ENCODE assay signal across 10 mouse cellular contexts in the genomic region with DNA sequence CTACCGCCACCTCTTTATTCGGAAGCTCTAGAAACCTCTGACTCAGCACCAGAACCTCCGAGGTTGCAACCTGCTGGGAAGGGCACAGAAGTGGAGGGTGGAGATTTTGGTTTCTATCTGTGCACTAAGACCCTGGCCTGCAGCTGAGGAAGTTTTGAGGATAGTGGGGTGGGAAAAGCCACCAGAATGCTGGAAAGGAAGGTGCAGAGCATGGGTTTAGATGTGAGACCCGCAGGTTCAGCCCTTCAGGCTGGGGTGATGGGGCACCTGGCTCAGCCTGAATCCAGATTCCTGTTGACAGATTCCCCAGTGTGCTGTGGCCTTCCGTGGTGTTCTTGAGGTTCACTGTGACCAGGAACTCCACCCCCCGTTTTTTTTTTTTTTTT. TPM values are rescaled to one million over a fixed set of nuclear protein-coding genes. Genes with fewer than 3 reads are reported as not detected.
A peak's percentile ranks its signal among the peaks of the same experiment; 100 is the strongest.
DNase-seq lines count a peak whose midpoint lies in the region; ATAC-seq and TF ChIP-seq lines count a peak whose summit lies in the region.
"Had no signal": no experiment of that assay in that cellular context is flagged by ENCODE, and none has a peak within 500 bp of the region (broad histone marks: within the 10 kb centered on the region; RNA-seq: fewer than 3 reads in every experiment).

No protein-coding gene starts in this region.

- WGBS in heart, embryonic 16.5 days = 8% methylated on average over 6 of the region's 6 CpGs
- WGBS in heart, adult 2 months = 12% methylated on average over 6 of the region's 6 CpGs
- WGBS in embryonic facial prominence, embryonic 12.5 days = 2% methylated on average over 6 of the region's 6 CpGs
- WGBS in hindbrain, embryonic 15.5 days = 2% methylated on average over 6 of the region's 6 CpGs
- under 1% methylated on average over 6 of the region's 6 CpGs for WGBS in midbrain, embryonic 15.5 days

- peaks cover 33% of the 10 kb centered on the region for H3K27me3 ChIP-seq in heart, embryonic 16.5 days (ENCODE audit: control insufficient read depth, insufficient read depth, low read length)
- peaks cover 14% of the 10 kb centered on the region for H3K27me3 ChIP-seq in heart, adult 2 months (ENCODE audit: control insufficient read depth, insufficient read depth, low read length)
- H3K27me3 ChIP-seq in embryonic facial prominence, embryonic 12.5 days = peaks cover 46% of the 10 kb centered on the region
- peaks cover 15% of the 10 kb centered on the region for H3K27me3 ChIP-seq in hindbrain, embryonic 15.5 days
- no peaks in the 10 kb centered on the region for H3K27me3 ChIP-seq in midbrain, embryonic 15.5 days (replicated peaks)

- peaks cover 9% of the 10 kb centered on the region for H3K4me1 ChIP-seq in heart, embryonic 16.5 days (ENCODE audit: control insufficient read depth, insufficient read depth, low read length)
- H3K4me1 ChIP-seq in heart, adult 2 months (ENCODE audit: control insufficient read depth, insufficient read depth, low read length) = peaks cover 4% of the 10 kb centered on the region
- H3K4me1 ChIP-seq in embryonic facial prominence, embryonic 12.5 days = peaks cover 15% of the 10 kb centered on the region; the same call in 1 of the 2 replicates
- peaks cover 44% of the 10 kb centered on the region for H3K4me1 ChIP-seq in hindbrain, embryonic 15.5 days (replicated peaks)
- H3K4me1 ChIP-seq in midbrain, embryonic 15.5 days = peaks cover 50% of the 10 kb centered on the region

- H3K79me2 ChIP-seq in heart, adult 2 months (replicated peaks; ENCODE audit: control insufficient read depth, insufficient read depth, low read length) = no peaks in the 10 kb centered on the region

- peaks cover 11% of the 10 kb centered on the region for H3K9me3 ChIP-seq in heart, embryonic 16.5 days (replicated peaks; ENCODE audit: control insufficient read depth, low read length)
- H3K9me3 ChIP-seq in embryonic facial prominence, embryonic 12.5 days = peaks cover 11% of the 10 kb centered on the region; the same call in 1 of the 2 replicates
- H3K9me3 ChIP-seq in hindbrain, embryonic 15.5 days = no peaks in the 10 kb centered on the region
- no peaks in the 10 kb centered on the region for H3K9me3 ChIP-seq in midbrain, embryonic 15.5 days

- no peak overlapping the region for H3K9ac ChIP-seq in heart, embryonic 16.5 days (ENCODE audit: low read length)
- no peak overlapping the region for H3K9ac ChIP-seq in heart, adult 2 months (ENCODE audit: low read depth, low read length)
- peak overlapping the region; percentile 50 for H3K9ac ChIP-seq in embryonic facial prominence, embryonic 12.5 days
- peak overlapping the region; percentile 54; the same call in 1 of the 2 replicates for H3K9ac ChIP-seq in hindbrain, embryonic 15.5 days
- peak overlapping the region; percentile 58 for H3K9ac ChIP-seq in midbrain, embryonic 15.5 days

- intact Hi-C loops in heart, adult 2 months (cut with DNase I) = loop anchor here (10.0 kb wide), 2 partner anchors 210 to 260 kb away; partner anchors contain the start of gene L3mbtl1

- DNase-seq in heart, adult 2 months = no peak
- no peak for DNase-seq in thymus, postnatal 36 days
- no peak for DNase-seq in left cerebral cortex, adult 9 months (ENCODE audit: low spot score in 2 of 2)
- no peak for DNase-seq in right cerebral cortex, postnatal 14 days

- H3K4me3 ChIP-seq in heart, embryonic 16.5 days (ENCODE audit: low read length) = peak overlapping the region; percentile 70
- no peak overlapping the region for H3K4me3 ChIP-seq in heart, adult 2 months
- peak overlapping the region; percentile 53 for H3K4me3 ChIP-seq in embryonic facial prominence, embryonic 12.5 days
- peak overlapping the region; percentile 56 for H3K4me3 ChIP-seq in hindbrain, embryonic 15.5 days
- H3K4me3 ChIP-seq in midbrain, embryonic 15.5 days = peak overlapping the region; percentile 55
- H3K4me3 ChIP-seq: myocyte had no signal

- no peaks in the 10 kb centered on the region for H3K36me3 ChIP-seq in heart, embryonic 16.5 days (ENCODE audit: control insufficient read depth, insufficient read depth)
- no peaks in the 10 kb centered on the region for H3K36me3 ChIP-seq in heart, adult 2 months (ENCODE audit: control insufficient read depth, insufficient read depth, low read length)
- H3K36me3 ChIP-seq in embryonic facial prominence, embryonic 12.5 days = no peaks in the 10 kb centered on the region
- no peaks in the 10 kb centered on the region for H3K36me3 ChIP-seq in hindbrain, embryonic 15.5 days
- no peaks in the 10 kb centered on the region for H3K36me3 ChIP-seq in midbrain, embryonic 15.5 days (replicated peaks)

- peak overlapping the region; percentile 99 for H3K4me2 ChIP-seq in heart, embryonic 16.5 days (ENCODE audit: low read depth, low read length)
- H3K4me2 ChIP-seq in embryonic facial prominence, embryonic 12.5 days (replicated peaks) = peak overlapping the region; percentile 85
- H3K4me2 ChIP-seq in hindbrain, embryonic 15.5 days = peak overlapping the region; percentile 85
- H3K4me2 ChIP-seq in midbrain, embryonic 15.5 days = peak overlapping the region; percentile 73

- no peak for TF ChIP-seq CTCF in heart, adult 2 months (IDR thresholded peaks at IDR 0.05)

- TF ChIP-seq POLR2A in heart, adult 2 months (IDR thresholded peaks at IDR 0.05; ENCODE audit: insufficient read depth, low read depth, low read length) = no peak

- no peak for ATAC-seq in heart, embryonic 16.5 days (replicated peaks; ENCODE audit: extremely low read depth, insufficient read depth, low FRiP score)
- no peak for ATAC-seq in embryonic facial prominence, embryonic 12.5 days (ENCODE audit: insufficient number of reproducible peaks, insufficient read depth, low FRiP score, low TSS enrichment)
- ATAC-seq in hindbrain, embryonic 15.5 days (ENCODE audit: low FRiP score, low read depth) = no peak
- ATAC-seq in midbrain, embryonic 15.5 days (replicated peaks) = no peak

- TF ChIP-seq EP300 in heart, adult 2 months (IDR thresholded peaks at IDR 0.05; ENCODE audit: insufficient read depth, low read depth, low read length) = no peak

- H3K27ac ChIP-seq in heart, embryonic 16.5 days (ENCODE audit: low read length) = no peak overlapping the region
- no peak overlapping the region for H3K27ac ChIP-seq in heart, adult 2 months
- no peak overlapping the region for H3K27ac ChIP-seq in embryonic facial prominence, embryonic 12.5 days
- peak overlapping the region; percentile 66 for H3K27ac ChIP-seq in hindbrain, embryonic 15.5 days (replicated peaks)
- peak overlapping the region; percentile 68 for H3K27ac ChIP-seq in midbrain, embryonic 15.5 days

RNA-seq across cellular contexts. Expression of gene Tox2, which starts 2.3 kb away (rescaled TPM):
- 4.8 and 6.1 TPM in 2 replicates for polyA plus RNA-seq in heart, embryonic 16.5 days (2015; fragmentation: Nextera tagmentation; extraction: Ambion mirVana)
- 1 to 10 TPM; 1.1 to 1.3 TPM for total RNA-seq in heart, adult 2 months (2021)
- 1.7 and 2.3 TPM in 2 replicates for polyA plus RNA-seq in heart, adult 2 months (2012; rRNA removed)
- 5.2 and 6.1 TPM in 2 replicates for polyA plus RNA-seq in embryonic facial prominence, embryonic 12.5 days (2016; fragmentation: Nextera tagmentation; extraction: Ambion mirVana)
- polyA plus RNA-seq in hindbrain, embryonic 15.5 days (2015; fragmentation: Nextera tagmentation; extraction: Ambion mirVana) = 26.1 and 32.2 TPM in 2 replicates
- 47.4 and 55.1 TPM in 2 replicates for polyA plus RNA-seq in midbrain, embryonic 15.5 days (2015; fragmentation: Nextera tagmentation; extraction: Ambion mirVana)
- total RNA-seq: CH12.LX had no signal

Comparison
In these comparisons a context has a peak if more than half of its experiments do, and no peak if none do; other contexts are left out.
1. H3K27ac ChIP-seq: peak in hindbrain, embryonic 15.5 days (single experiment) and midbrain, embryonic 15.5 days (single experiment); none in heart, embryonic 16.5 days (single experiment), heart, adult 2 months (single experiment) and embryonic facial prominence, embryonic 12.5 days (single experiment).
2. H3K9ac ChIP-seq: peak in embryonic facial prominence, embryonic 12.5 days (single experiment), hindbrain, embryonic 15.5 days (single experiment) and midbrain, embryonic 15.5 days (single experiment); none in heart, embryonic 16.5 days (single experiment) and heart, adult 2 months (single experiment).
3. Peak in every context shown above with its lines, with median percentiles within 50 percentile points of each other: H3K4me2 ChIP-seq.